Mouse (Mus musculus): Measurements from ENCODE around the gene Aoc3. TPM values are rescaled to one million over a fixed set of nuclear protein-coding genes. Genes with fewer than 3 reads are reported as not detected.

The Aoc3 gene
- polyA plus RNA-seq, 1 experiment from 2014 or later = not detected

Small RNA genes lying within 50 kb of the gene (microRNA-seq; reads per million reads assigned to microRNA genes)
- gene Gm25593 = not detected

Other genes with a start within 250 kb of the Aoc3 start
- 50.8 and 54.5 TPM in 2 replicates for gene Coasy, start 248.0 kb upstream of the Aoc3 start, polyA plus RNA-seq (2016; fragmentation: Nextera tagmentation; extraction: Ambion mirVana)
- gene Mlx, start 243.3 kb upstream of the Aoc3 start, polyA plus RNA-seq (2016; fragmentation: Nextera tagmentation; extraction: Ambion mirVana) = 59.6 and 68.0 TPM in 2 replicates
- gene Psmc3ip, start 235.2 kb upstream of the Aoc3 start, polyA plus RNA-seq (2016; fragmentation: Nextera tagmentation; extraction: Ambion mirVana) = 31.4 and 34.3 TPM in 2 replicates
- gene Retreg3, start 210.7 kb upstream of the Aoc3 start, polyA plus RNA-seq (2016; fragmentation: Nextera tagmentation; extraction: Ambion mirVana) = 22.2 and 27.8 TPM in 2 replicates
- 87.5 and 93.5 TPM in 2 replicates for gene Tubg1, start 210.7 kb upstream of the Aoc3 start, polyA plus RNA-seq (2016; fragmentation: Nextera tagmentation; extraction: Ambion mirVana)
- 13.4 and 15.1 TPM in 2 replicates for gene Tubg2, start 174.7 kb upstream of the Aoc3 start, polyA plus RNA-seq (2016; fragmentation: Nextera tagmentation; extraction: Ambion mirVana)
- 1.7 and 2.2 TPM in 2 replicates for gene Cntnap1, start 160.1 kb upstream of the Aoc3 start, polyA plus RNA-seq (2016; fragmentation: Nextera tagmentation; extraction: Ambion mirVana)
- gene Plekhh3, start 159.3 kb upstream of the Aoc3 start, polyA plus RNA-seq (2016; fragmentation: Nextera tagmentation; extraction: Ambion mirVana) = 16.1 and 17.1 TPM in 2 replicates
- 0.29 and 0.37 TPM in 2 replicates for gene Ccr10, start 155.2 kb upstream of the Aoc3 start, polyA plus RNA-seq (2016; fragmentation: Nextera tagmentation; extraction: Ambion mirVana)
- 14.1 and 14.3 TPM in 2 replicates for gene Ezh1, start 104.1 kb upstream of the Aoc3 start, polyA plus RNA-seq (2016; fragmentation: Nextera tagmentation; extraction: Ambion mirVana)
- 73.4 and 79.4 TPM in 2 replicates for gene Ramp2, start 84.6 kb upstream of the Aoc3 start, polyA plus RNA-seq (2016; fragmentation: Nextera tagmentation; extraction: Ambion mirVana)
- 101 and 103 TPM in 2 replicates for gene Vps25, start 76.9 kb upstream of the Aoc3 start, polyA plus RNA-seq (2016; fragmentation: Nextera tagmentation; extraction: Ambion mirVana)
- 6.2 and 7.5 TPM in 2 replicates for gene Wnk4, start 70.0 kb upstream of the Aoc3 start, polyA plus RNA-seq (2016; fragmentation: Nextera tagmentation; extraction: Ambion mirVana)
- gene Cntd1, start 51.6 kb upstream of the Aoc3 start, polyA plus RNA-seq (2016; fragmentation: Nextera tagmentation; extraction: Ambion mirVana) = 1.1 and 1.3 TPM in 2 replicates
- 201 and 213 TPM in 2 replicates for gene Coa3, start 51.5 kb upstream of the Aoc3 start, polyA plus RNA-seq (2016; fragmentation: Nextera tagmentation; extraction: Ambion mirVana)
- gene Becn1, start 28.3 kb upstream of the Aoc3 start, polyA plus RNA-seq (2016; fragmentation: Nextera tagmentation; extraction: Ambion mirVana) = 168 and 174 TPM in 2 replicates
- 155 and 168 TPM in 2 replicates for gene Psme3, start 14.4 kb upstream of the Aoc3 start, polyA plus RNA-seq (2016; fragmentation: Nextera tagmentation; extraction: Ambion mirVana)
- 2.5 and 3.0 TPM in 2 replicates for gene Aoc2, start 5.5 kb upstream of the Aoc3 start, polyA plus RNA-seq (2016; fragmentation: Nextera tagmentation; extraction: Ambion mirVana)
- not detected in 2 replicates for gene G6pc, start 37.0 kb downstream of the Aoc3 start, polyA plus RNA-seq (2016; fragmentation: Nextera tagmentation; extraction: Ambion mirVana)
- 85.3 and 86.4 TPM in 2 replicates for gene Aarsd1, start 87.0 kb downstream of the Aoc3 start, polyA plus RNA-seq (2016; fragmentation: Nextera tagmentation; extraction: Ambion mirVana)
- gene Gm27029, start 94.2 kb downstream of the Aoc3 start, polyA plus RNA-seq (2016; fragmentation: Nextera tagmentation; extraction: Ambion mirVana) = 6.7 and 10.0 TPM in 2 replicates
- gene Rundc1, start 94.5 kb downstream of the Aoc3 start, polyA plus RNA-seq (2016; fragmentation: Nextera tagmentation; extraction: Ambion mirVana) = 28.2 and 29.0 TPM in 2 replicates
- 3.2 and 4.4 TPM in 2 replicates for gene Ptges3l, start 94.7 kb downstream of the Aoc3 start, polyA plus RNA-seq (2016; fragmentation: Nextera tagmentation; extraction: Ambion mirVana)
- 327 and 346 TPM in 2 replicates for gene Rpl27, start 111.7 kb downstream of the Aoc3 start, polyA plus RNA-seq (2016; fragmentation: Nextera tagmentation; extraction: Ambion mirVana)
- 3.4 and 4.3 TPM in 2 replicates for gene Ifi35, start 117.8 kb downstream of the Aoc3 start, polyA plus RNA-seq (2016; fragmentation: Nextera tagmentation; extraction: Ambion mirVana)
- gene Rnd2, start 134.4 kb downstream of the Aoc3 start, polyA plus RNA-seq (2016; fragmentation: Nextera tagmentation; extraction: Ambion mirVana) = 84.0 and 99.7 TPM in 2 replicates
- gene Vat1, start 135.6 kb downstream of the Aoc3 start, polyA plus RNA-seq (2016; fragmentation: Nextera tagmentation; extraction: Ambion mirVana) = 71.6 and 75.1 TPM in 2 replicates
- gene Brca1, start 221.3 kb downstream of the Aoc3 start, polyA plus RNA-seq (2016; fragmentation: Nextera tagmentation; extraction: Ambion mirVana) = 10.0 TPM in 2 replicates
- gene Nbr1, start 221.5 kb downstream of the Aoc3 start, polyA plus RNA-seq (2016; fragmentation: Nextera tagmentation; extraction: Ambion mirVana) = 116 and 123 TPM in 2 replicates

Data from neural tube, embryonic 12.5 days (tissue).